Mouse (Mus musculus) embryo, embryonic 11.5 days (tissue): ENCODE measurements around the gene Sned1.
A peak's percentile ranks its signal among the peaks of the same experiment; 100 is the strongest.
"Not testable (repeated sequence)": the region's sequence is repeated elsewhere in the genome, so short reads cannot be mapped to it uniquely, and the experiment has no call there.

ENCODE experiments used
- DNase-seq: peaks from one replicate; pipeline ENCODE4 v3.0.0-alpha.2; 2012; ENCODE audit warnings: low read depth, low spot score

Sned1 gene

GRCm38 (mm10) chr1:93235576-93236544, at the start of gene Sned1:
Sned1 (plus strand) TSS chr1:93235841.
- DNase-seq = peak; percentile 80

DNA sequence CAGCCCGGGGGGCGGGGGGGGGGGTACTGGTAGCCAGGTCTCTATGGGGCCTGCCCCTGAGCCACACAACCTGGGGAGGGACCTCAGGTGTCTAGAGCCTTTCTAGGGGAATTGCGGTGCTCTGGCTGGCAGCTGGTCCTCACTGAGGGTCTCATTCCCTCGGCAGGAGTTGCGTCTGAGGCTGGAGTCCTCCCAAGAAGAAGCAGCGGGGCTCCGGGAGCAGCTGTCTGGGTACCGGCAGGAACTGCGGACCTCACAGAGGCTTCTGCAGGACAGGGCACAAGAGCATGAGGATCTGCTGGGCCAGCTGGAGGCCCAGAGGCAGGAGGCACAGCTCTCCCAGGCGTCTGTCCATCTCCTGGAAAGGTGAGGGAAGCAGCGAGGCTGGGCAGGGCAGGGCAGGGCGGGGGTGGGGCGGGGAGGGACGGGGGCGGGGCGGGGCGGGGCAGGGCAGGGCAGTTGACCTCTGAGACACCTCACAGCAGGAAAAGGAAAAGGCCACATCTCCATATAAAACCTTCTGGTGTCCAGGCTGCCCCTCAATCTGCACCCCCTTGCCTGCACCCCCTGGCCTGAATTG, 44.8 kb upstream of the Sned1 start:
- DNase-seq = no peak

DNA sequence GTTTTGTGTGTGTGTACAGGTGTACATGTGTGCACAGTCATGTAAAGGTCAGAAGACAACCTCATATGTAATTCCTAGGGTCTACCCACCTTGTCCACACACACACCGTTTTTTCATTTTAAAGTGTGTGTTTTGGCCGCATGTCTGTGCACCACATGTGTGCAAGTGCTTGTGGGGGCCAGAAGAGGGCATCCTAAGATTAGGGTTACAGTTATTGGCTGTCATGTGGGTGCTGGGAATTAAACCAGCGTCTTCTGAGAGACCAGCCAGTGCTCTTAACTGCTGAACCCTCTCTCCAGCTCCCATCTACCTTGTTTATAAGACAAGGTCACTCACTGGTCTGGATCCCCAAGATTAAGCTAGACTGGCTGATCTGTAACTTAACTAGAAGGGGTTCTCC, 40.7 kb upstream of the Sned1 start:
- DNase-seq = no peak

- not testable (repeated sequence) for DNase-seq
These were observed 38.2 kb upstream of the Sned1 start for GRCm38 (mm10) chr1:93197454-93197853.

DNA sequence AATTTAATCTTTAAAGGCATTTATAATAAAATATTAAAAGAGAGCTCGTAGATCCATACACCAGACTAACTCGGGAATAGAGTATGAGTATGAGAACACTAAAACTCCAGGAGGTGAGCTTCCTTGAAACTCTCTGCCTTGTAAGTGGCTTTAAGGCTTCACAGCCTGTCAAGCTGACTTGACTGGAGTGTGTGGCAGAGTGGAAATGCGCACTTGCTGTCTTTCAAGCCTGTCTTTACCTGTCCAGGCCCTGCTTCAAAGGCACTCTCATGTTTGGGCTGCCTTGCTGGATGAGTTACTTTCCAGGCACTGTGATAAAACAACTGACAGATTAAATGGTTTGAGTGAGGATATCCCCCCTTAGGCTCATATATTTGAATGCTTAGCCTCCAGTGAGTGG, 37.7 kb upstream of the Sned1 start:
- DNase-seq = no peak

- no peak for DNase-seq
These were observed 29.2 kb upstream of the Sned1 start for GRCm38 (mm10) chr1:93206277-93206970.

- DNase-seq = no peak
These were observed 28.0 kb upstream of the Sned1 start for GRCm38 (mm10) chr1:93207536-93208064.

DNA sequence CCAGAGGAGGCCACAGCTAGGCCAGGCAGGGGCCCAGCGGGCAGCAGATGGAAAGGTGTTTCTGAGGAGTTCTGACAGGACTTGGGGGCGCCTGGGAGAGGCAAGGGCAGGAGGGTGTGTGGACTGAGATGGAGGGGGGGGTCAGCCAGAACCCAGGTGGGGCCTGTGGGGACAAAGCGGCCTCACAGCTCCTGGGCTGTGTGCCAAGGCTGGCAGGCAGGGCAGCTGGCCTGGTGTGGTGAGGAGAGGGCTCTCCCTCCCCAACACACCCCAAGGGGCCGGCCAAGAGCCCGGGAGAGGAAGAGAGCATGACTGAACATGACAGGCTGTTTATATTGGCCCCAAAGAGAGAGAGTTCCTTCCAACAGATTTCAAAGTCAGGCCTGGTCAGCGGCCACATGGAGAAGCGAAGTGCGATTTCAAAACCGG, 25.4 kb upstream of the Sned1 start:
- no peak for DNase-seq

GRCm38 (mm10) chr1:93211019-93211418, 24.6 kb upstream of the Sned1 start:
- DNase-seq = no peak

GRCm38 (mm10) chr1:93211549-93212220, 24.0 kb upstream of the Sned1 start:
- DNase-seq = no peak

DNA sequence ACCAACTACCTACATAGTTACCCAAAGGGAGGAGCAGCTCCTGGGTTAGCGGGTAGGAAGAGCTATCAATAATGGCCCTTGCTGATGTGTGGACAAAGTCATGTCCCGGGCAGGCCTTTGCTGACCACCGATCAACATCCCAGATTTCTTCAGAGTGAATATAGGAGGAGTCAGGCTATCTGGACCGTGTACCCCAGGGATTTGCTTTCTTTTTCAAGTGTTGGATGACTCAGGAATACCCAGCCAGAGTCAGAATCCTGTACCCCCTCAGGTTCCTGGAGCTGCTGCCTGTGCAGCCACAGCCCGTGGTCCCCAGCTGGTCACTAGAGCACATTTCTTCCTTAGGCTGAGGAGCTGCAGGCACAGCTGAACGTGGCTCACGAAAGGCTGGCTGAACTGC, 23.2 kb upstream of the Sned1 start:
- DNase-seq = no peak

DNA sequence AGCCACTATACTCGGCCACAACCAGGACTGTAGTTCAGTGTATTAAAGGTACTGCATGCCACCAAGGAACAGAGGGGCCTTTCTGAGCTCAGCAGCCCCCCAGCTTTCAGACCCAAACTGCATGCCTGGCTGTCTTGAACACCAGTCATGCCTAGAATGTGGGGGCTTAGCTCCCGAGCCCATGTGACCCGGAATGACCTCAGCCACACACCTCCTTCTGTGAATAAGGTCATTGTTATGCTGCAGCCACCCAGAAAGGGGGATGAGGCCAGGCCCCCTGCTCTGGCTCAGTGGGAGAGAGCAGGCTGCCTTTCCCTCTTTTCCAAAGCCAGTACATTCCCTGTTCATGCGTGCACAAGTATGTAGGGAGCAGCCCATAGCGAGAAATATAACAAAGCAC, 21.0 kb upstream of the Sned1 start:
- DNase-seq = no peak

- DNase-seq = no peak
These were observed 18.7 kb upstream of the Sned1 start for GRCm38 (mm10) chr1:93216839-93217497.

- DNase-seq = no peak
These were observed 18.1 kb upstream of the Sned1 start for GRCm38 (mm10) chr1:93217530-93217929.

DNA sequence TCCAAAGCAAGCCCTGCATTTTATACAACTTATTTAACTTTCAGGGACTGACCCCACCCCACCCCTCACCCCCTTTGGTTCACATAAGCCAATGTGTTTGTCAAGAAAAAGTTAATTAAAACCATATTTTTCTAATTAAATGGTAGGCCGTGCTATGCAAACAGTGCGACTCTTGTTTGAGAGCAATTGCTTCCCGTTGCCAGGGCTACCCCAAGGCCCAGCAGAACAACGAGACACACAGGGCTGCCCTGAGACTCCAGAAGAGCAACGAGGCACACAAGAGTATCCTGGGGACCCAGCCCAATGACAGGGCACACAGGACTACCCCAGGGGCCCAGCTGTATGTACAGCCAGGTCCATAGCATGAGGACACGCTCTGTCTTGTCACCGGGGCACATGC, 14.9 kb upstream of the Sned1 start:
- DNase-seq = no peak

GRCm38 (mm10) chr1:93223972-93224371, 11.7 kb upstream of the Sned1 start:
- DNase-seq = no peak

GRCm38 (mm10) chr1:93225226-93225625, 10.4 kb upstream of the Sned1 start:
- no peak for DNase-seq

DNA sequence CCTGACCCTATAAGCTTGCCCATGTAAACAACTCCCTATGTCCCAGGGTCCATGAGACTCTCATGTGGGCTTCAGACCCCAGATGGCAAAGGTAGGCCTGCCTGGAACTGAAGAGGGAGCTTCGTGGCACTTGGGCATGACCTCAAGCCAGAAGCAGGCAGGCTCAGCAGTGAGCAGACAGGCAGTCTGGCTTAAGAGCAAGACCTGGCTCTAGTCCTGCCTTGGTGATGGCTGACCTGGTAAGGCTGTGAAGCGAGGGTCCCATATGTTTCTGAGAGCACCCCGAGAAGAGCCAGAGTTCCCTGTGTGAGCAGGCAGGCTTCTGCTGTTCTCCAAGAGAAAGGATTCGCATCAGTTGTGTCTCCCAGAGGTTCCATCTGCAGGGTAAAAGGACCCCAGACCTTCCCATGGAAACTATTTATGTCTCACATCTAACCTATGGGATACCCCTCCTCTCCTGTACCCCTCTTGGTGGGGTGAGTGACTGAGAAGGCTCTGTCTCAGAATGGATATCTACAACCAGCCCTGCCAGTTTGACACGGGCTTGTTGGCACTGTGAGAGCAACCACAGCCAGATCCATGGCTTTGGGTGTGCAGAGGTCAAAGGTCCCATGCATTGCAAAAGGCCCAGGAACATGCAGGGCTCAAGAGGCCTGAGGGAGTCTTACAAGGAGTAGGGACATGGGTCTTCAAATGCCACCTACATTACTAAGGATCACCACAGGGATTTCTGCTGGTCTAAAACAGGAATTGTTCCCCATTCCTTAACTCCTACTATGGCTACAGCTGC, 9.7 kb upstream of the Sned1 start:
- no peak for DNase-seq

DNA sequence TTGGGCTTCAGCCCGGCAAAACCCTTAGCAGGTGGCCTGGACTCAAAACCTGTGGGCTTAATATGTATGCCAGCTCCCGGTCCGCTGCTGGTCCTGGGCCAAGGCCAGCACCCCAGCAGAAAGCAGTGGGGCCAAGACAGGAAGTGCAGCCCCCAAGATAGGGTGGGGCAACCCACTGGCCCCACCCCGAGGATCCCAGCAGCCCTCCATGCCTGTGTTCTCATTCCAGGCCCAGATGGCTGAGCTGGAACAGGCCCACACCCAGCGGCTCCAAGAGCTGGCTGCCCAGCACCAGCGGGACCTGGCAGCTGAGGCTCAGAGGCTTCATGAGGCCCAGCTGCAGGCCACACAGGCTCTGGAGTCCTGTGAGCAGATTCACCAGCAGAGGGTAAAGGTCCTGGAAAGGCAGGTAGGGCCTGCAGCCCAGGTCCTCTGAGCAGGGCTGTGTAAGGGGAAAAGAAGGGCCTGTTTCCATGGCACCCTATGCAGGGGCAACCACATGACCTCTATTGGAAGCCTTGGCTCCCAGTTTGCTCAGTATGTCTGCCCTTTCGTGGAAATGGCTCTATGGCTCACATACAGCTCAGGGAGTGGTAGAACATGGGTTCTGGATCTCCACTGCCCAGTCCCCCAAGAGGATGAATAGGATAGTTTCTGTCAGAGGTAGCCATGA, 8.2 kb upstream of the Sned1 start:
- no peak for DNase-seq

- DNase-seq = no peak
These were observed 7.7 kb upstream of the Sned1 start for GRCm38 (mm10) chr1:93227976-93228365.
